Mouse (Mus musculus) Muller cell, postnatal 12 days (primary cell): Measurements from ENCODE around the gene Zfp28.
"Not testable (repeated sequence)": the region's sequence is repeated elsewhere in the genome, so short reads cannot be mapped to it uniquely, and the experiment has no call there.

Source experiments
- DNase-seq: peaks from one replicate; pipeline ENCODE4 v3.0.0-alpha.2; 2015; ENCODE audit errors: inconsistent ontology term

The Zfp28 gene

DNA sequence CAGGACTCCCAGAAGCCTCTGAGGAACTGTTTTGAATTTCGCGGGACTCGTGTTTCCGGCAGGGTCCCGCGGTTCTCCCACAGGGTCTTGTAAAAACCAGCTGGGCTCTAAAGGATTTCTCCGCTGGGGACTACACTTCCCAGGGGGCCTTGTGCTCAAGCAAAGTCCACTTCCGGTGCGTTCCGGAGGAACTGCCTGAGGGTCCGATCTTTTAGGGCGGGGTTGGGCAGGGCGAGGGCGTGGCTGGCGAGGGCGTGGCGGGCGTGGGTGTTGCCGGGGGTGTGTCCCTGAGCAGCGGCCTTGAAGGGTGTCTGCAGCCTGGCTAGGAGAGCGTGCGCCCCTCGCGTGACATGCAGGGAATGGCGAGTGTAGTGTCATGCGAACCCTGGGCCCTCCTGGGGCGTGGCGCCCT lies at the start of gene Zfp28:
Gene Zfp28 (plus strand): TSS at position 252 of the 412 bp plus-strand sequence.
- peak; percentile 97 for DNase-seq

DNA sequence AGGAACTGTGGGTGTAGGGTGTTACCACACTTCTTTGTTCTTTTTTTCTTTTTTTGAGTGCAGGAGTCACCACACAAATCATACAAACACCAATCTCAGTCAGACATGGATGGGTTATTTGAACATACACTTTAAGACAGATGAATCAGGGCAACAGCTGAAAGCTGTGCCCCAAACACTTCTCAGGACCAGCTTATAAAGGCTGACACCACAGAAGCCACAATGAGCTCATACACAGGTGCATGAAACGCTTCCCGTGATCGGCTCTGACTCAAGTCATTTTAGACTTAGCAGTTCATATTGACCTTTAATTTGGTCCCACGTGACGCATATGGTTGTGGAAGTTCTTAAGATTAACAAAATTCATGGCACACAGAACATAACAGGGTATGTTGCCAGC lies 43.2 kb upstream of the Zfp28 start:
- DNase-seq, result no peak

DNA sequence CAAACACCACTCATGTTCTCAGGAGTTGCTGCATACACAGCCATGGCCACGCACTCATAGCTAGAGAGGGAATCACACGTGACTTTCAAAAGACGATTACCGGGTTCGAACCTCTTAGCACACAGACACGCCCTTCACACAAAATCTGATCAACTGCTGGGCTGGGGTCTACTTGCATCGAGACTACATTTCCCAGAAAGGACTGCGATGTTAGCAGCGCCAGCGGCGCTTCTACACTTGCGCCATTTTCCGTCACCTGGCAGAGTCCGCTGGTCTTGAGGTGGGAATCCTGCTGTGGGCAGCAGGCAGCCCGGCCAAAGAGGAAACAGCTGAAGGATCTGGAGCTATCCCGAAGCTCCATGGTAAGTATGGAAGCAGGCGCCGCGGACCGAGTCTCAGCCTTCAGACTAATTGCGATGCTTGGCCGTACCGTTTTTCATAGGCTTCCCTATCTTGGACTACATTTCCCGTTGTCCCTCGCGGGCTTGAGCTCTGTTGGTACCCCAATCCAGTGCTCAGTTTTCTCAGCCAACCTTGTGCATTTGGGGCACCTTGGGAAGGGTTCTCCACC lies 39.5 kb upstream of the Zfp28 start, which contains the start of gene Gm3854:
Gene Gm3854 (plus strand): TSS at position 259 of the 571 bp plus-strand sequence.
- DNase-seq, result peak; percentile 61

DNA sequence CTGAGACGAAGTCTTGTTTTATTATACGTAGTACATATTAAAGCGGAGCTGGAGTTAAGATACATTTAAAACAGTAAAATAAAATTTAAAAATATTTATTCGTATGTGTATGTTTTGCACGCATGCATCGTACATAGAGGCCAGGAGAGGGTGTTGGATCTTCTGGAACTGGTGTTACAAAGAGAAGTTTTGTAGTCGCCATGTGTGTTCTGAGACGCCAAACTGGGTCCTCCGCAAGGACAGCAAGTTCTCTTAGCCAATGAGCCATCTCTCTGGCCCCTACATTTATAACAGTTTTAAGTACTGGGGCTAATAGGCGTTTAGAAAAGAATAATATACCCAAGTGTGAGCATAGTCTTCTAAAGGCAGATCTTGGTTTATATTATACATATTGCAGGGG lies 39.0 kb upstream of the Zfp28 start:
- no peak for DNase-seq

DNA sequence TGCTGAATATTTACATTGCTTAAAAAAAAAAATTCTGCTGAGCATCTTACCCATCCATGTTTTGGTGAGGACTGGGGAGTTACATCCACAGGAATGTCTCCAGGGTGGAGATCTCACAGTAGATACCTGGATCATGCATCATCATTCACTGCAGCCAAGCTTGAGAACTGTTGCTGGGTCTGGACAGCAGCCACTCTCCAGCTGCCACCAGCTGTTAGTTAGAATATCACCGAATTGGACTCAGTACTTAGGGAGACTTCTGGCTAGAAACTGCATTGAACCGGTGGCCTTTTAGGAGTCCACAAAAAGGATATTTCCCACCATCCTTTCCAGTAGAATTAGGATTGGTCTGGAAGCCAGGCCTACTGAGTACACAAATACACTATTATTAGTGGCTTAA lies 25.0 kb upstream of the Zfp28 start:
- DNase-seq, result no peak

DNA sequence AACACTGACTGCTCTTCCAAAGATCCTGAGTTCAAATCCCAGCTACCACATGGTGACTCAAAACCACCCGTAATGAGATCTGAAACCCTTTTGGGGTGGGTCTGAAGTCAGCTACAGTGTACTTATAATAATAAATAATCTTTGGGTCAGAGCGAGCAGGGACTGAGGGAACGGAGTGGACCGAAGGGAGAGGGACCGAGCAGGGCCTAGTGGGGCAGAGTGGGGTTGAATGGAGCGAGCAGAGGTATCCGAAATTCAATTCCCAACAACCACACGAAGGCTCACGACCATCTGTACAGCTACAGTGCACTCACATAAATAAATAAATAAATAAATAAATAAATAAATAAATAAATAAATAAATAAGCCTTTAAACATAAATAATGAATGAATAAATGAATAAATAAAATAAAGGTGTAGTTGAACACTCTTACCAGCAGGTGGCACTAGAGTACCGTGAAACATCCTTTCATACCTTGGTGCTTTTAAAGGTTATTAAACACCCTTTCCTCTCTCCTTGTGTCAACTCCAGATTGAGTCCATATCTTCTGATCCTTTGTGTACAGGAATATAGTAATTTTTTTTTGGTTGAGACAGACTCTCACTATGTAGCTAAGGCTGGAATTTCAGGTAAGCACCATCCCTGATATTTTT lies 24.0 kb upstream of the Zfp28 start:
- DNase-seq, result peak; percentile 62

DNA sequence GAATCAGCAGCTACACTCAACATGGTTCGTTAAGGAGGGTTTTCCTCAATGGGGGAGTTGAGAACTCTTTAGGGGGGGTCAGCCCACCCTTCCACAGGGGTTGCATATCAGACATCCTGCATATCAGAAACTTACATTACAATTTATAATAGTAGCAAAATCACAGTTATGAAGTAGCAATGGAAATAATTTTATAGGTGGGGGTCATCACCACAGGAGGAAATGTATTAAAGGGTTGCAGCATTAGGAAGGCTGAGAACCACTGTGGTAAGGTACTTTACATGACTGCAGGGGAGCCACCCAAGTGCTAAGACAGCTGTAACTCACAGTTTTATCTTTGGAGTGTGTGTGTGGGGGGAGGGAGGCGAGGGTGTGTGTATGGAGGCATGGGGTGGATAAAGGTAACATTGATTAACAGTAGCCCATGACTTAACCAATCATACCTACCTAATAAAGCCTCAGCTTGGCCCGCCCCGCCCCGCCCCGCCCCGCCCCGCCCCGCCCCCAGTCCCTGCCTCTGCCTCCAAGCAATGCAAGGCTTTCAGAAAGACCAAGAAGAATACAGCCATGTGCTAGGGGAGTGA lies 22.5 kb upstream of the Zfp28 start:
- no peak for DNase-seq

DNA sequence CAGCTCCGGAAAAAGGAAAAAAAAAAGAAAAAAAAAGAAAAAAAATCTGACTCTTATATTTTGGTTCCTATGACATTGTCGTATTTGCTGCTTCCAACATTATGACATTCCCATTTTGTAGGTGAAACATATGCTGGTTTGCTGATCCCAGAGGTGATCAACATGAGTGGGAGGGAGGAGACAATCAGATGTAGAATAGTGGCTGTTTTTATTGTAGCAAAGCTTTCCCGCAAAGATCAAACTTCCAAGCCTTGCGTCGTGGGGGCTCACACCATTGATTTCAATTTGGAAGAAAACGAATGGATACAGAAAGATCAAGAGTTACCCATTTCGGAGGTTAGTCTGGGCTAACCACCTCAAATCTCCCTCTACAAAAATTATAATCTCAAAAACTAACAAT lies 21.3 kb upstream of the Zfp28 start:
- DNase-seq, result no peak

DNA sequence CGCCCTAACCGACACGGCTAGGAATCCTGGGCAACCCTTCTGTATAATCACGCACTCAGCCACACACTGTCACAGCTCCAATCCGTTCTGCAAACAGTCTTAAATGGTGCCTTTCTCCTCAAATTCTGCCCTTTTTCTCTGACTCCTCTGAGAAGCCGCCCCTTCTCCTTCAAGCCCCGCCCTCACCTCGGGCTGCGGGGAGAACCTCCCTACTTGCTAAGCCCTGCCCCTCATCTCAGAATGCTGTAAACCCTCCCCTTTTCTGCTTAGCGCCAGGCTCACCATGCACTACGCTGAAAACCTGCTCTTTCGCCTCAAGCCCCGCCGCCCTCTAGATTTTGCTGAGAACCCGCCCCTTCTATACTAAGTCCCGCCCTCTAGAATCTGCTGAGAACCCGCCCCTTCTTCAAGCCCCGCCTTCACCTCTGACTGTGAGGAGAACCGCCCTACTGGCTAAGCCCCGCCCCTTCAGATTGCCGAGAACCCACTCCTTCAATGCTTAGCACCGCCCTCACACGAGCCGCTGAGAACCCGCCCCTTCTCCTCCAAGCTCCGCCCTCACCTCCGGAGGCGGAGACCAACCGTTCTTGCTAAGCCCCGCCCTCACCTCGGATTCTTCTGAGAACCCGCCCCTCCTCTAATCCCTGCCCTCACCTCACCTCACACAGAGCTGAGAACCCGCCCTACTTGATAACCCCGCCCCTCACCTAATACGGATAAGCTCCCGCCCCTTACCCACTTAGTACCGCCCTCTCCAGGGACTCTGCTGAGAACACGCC lies 20.6 kb upstream of the Zfp28 start:
- DNase-seq, result peak; percentile 100

DNA sequence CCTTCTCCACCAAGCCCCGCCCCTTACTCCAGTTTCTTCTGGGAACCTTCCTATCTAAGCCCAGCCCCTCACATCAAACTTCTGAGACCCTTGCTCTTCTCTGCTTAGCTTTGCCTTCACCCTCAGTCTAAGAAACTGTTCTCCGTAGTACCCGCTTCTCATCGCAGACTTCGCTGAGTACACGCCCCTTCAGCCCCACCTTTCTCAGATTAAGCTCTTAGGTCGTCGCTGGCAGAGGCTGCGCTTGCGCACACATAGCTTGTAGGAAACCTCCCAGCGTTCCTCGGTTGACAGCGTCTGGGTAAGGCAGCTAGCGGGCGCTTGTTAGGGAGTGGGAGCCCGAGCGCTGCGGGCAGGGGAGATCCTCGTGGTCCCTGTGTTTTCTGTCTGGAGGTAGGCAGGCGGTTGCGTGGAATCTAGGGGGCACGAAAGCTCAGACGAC lies 20.0 kb upstream of the Zfp28 start, which contains the start of gene Zfp78:
Gene Zfp78 (plus strand): TSS at position 234 of the 442 bp plus-strand sequence.
- DNase-seq, result no peak

DNA sequence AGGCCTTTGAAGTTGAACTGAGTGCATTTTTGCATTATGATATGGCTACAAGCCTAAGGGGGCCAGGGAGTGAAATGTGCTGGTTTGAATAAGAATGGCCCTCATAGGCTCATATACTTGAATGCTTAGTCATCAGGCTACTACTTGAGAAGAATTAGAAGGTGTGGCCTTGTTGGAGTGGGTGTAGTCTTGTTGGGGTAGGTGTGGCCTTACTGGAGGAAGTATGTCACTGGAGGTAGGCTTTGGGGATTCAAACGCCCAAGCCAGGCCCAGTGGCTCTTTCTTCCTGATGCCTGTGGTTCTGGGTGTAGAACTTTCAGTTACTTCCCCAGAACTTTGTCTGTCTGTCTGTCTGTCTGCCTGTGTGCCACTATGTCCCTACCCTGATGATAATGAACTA lies 18.3 kb upstream of the Zfp28 start:
- DNase-seq, result no peak

DNA sequence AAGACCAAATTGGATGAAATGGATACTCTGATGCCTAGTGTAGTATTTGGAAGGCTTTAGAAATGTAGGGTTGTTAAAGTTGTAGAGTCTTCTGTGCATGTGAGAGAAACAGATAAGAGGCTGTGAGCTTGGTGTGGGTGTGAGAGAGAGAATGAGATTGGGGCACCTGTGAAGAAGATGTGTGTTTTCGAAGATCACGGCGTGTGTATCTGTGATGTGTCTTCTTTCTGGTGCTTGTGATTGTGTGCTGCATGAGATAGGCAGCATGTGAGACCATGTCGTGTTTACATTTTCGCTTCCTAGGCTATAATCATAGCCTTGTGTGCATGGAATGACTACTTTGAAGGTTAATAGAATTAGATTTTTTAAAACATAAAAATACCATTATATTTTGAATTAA lies 15.9 kb upstream of the Zfp28 start:
- no peak for DNase-seq

DNA sequence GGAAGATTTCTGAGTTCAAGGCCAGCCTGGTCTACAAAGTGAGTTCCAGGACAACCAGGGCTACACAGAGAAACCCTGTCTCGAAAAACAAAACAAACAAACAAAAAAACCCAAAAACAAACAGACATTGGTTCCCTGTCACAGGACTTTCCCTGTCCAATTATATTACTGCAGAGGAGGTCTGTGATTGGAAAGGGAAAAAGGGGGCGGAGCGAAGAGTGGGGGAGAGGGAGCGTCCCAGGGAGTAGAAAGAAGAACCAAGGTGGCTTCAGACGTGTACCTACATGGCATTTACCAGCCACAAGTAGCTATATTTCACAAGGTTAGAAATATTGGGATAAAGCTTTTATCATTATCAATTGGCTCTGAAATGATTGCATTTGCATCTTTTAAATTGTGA lies 14.9 kb upstream of the Zfp28 start:
- DNase-seq, result not testable (repeated sequence)

DNA sequence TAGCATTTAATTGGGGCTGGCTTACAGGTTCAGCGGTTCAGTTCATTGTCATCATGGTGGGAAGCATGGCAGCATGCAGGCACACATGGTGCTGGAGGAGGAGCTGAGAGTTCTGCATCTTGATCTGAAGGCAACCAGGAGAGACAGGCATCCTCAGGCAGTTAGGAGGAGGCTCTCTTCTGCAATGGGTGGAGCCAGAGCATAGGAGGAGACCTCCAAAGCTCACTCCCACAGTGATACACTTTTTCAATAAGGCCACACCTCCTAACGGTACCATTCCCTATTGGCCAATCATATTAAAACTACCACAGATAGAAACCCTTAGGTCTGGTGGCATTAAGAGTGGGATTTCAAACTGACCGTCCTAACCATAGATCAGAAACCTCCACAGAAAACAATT lies 13.6 kb upstream of the Zfp28 start:
- DNase-seq, result no peak

DNA sequence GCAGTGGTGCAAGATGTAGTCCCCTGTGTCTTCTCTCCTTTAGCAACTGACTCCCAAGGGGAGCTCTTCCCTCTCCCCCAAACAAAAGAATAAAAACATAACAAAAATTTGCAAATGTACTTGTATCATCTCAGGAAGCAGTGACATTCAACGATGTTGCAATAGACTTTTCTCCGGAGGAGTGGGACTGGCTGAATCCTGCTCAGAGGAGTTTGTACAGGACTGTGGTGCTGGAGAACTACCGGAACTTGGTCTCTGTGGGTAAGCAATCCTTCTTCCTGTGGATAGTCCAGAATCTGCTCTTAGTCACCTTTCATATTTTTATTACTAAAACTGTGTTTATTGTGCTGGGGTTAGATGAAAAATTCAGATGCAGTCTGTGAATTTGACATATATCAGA lies 10.1 kb upstream of the Zfp28 start:
- DNase-seq, result no peak

DNA sequence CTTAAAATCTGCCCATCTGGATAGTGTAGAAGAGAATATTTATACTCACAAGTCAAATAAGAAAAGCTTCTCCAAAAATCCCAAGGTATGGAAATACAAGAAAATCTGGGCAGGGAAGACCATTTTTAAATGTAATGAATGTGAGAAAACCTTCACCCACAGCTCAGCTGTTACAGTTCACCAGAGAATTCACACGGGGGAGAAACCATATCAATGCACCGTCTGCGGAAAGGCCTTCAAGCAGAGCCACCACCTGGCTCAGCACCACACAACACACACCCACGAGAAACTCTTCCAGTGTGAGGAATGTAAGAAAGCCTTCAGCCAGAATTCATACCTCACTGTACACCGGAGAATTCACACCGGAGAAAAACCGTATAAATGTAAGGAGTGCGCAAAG lies 4.7 kb upstream of the Zfp28 start:
- DNase-seq, result no peak

DNA sequence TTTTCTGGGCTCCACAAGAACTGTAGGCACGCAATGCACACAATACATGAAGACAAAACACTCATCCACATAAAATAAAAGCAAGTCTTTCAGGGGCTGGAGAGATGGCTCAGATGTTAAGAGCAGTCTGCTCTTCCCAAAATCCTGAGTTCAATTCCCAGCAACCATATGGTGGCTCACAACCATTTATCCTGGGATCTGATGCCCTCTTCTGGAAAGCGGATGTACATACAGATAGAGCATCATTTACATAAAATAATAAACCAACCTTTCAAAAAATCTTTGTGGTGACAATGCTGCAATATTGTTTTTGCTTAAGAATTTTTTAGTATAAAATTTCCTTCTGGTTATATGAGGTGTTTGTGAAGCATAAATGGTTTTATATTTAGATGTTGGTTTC lies 1.7 kb upstream of the Zfp28 start:
- DNase-seq, result no peak

DNA sequence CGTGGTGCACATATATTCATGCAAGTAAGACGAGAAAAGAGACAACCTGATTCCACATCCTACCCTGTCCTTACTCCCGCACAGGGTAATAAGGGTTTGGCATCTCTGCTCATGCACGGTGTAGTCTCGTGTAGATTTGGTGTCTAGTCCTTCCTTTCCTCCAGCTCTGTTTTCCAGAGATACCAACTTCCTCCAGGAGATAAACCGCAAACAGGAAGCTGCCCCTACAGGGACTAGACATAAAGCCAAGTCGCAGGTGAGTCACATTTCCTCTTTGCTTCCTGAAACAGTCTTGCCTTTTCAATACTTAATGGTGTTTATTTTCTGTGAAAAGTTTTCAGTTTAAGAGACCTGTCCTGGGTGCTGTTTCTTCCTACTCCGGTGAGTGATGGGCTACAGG lies 916 bp downstream of the Zfp28 start:
- DNase-seq, result no peak

DNA sequence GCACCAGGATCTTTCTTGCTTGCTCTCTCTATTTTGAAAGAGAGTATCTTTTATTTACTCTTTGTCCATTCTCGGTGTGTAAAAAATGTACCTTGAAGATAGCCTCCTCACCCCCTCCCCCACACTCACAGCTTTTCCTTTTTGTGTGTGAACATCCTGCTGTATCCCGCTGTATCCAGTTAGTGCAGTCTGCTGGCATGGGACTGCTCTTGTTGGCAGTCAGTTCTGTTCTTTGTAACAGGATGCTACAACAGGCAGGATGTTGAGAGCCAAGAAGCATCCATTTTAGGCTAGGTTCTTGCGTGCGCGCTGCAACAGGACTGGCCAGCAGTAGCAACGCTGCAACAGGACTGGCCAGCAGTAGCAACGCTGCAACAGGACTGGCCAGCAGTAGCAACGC lies 3.9 kb downstream of the Zfp28 start:
- DNase-seq, result no peak

DNA sequence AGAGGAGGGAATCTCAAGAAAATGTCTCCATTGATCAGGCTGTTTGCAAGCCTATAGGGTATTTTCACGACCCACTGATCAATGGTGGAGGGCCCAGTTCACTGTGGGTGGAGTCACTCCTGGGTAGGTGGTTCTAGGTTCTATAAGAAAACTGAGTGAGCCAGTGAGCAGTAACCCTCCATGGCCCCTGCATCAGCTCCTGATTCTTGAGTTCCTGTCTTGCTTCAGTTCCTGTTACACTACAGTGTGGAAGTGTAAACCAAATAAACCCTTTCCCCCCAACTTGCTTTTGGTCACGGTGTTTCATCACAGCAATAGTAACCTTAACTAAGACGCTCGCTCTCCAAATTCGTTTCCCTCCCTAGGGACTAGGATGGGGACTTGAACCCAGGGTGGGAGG lies 5.9 kb downstream of the Zfp28 start:
- DNase-seq, result no peak

DNA sequence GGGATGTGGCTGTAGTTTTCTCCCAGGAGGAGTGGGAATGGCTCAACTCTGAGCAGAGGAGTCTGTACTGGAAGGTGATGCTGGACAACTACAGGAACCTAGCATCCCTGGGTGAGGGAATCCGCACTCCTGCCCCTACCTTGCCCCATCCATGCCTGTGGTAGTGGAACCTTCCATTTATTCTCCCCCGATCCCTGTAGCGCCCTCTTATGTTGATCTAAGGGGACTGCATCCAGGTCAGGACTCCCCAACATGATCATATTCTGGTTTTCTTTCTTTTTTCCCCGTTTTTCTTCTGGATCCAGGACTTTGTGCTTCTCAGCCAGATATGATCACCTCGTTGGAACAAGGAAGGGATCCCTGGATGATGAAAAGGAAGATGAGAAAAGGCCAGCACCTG lies 6.4 kb downstream of the Zfp28 start:
- no peak for DNase-seq
